Mouse (Mus musculus): ENCODE data around the gene Dcaf8. TPM values are rescaled to one million over a fixed set of nuclear protein-coding genes. Genes with fewer than 3 reads are reported as not detected.

Dcaf8 gene
- 100 to 1,000 TPM; 109 to 114 TPM for total RNA-seq (2021)

DNA sequence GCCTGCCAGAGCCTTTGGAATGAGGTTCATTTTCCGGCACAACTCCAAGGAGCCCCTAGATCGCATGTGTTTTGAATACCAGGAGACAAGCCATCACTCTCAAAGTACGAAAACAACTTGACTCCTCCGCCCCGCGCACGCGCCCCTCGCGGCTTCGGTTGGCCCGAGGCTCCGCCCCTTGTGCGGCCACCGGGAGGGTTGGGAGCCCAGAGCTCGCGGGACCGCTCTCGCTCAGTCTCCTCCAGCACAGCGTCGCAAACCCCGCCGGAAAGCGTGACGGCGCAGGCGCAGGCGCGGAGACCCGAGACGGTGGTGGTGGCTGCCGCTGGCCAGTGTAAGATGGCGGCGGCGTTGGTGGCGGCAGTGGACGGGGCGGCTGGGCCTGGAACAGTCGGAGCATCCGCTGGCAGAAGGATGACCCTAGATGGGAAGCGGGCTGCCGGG is at the start of gene Dcaf8:
TSS of gene Dcaf8 (plus strand) at position 250 of the 444 bp plus-strand sequence.
- DNase-seq (ENCODE audit: low spot score), result peak; percentile 98
- intact Hi-C loops (cut with DNase I), result loop anchor here (2.0 to 5.0 kb wide), 2 partner anchors 99 to 163 kb away; no protein-coding TSS in a partner anchor

DNA sequence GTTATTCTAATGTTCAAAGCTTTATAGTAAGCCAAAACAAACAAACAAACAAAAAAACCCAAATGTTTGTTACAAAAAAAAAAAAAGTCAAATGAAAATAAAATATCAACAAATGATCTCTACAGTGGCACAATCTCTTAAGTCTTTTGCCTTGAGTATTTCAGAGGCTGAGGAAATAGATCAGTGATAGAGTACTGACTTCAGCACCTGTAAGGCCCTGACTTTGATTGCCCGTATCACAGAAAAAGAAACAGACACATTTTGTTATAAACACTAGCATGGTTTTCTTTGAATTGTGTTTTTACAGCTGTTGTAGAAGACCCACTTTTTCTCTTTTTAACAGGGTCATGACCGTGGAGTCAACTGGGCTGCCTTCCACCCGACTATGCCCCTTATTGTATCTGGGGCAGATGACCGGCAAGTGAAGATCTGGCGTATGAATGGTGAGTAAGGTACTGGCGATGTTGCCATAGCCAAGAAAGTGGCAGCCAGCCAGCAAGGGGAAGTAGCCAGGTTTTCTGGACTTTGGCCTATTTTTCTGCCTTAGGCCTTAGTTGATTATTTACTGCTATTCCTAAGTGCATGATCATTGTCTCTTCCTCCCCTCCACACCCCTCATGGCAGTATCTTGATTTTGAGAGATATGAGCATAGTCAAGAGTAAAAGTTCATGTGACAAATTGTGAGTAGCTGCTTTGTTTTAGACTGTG is 48.4 kb upstream of the Dcaf8 start:
- DNase-seq (ENCODE audit: low spot score), result no peak
- intact Hi-C loops (cut with DNase I), result no loop called here

DNA sequence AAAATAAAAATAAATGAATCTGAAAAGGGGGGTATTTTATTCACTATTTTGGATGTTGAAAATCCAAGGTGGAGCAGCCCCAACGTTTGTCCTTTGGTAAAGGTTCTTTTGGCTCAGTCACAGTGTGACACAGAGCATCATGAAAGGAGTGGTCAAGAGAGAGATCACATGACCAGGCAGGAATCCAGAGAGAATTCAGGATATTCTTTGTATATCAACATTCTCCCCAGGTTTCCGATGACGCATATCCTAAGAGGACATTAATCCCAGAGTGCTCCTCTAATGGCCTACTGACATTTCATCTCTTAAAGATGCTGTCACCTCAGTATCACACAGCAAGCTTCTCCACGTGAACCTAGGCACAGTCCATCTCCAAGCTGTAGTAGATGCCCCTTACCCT is 44.3 kb upstream of the Dcaf8 start:
- intact Hi-C loops (cut with DNase I), result no loop called here
- DNase-seq (ENCODE audit: low spot score), result no peak

DNA sequence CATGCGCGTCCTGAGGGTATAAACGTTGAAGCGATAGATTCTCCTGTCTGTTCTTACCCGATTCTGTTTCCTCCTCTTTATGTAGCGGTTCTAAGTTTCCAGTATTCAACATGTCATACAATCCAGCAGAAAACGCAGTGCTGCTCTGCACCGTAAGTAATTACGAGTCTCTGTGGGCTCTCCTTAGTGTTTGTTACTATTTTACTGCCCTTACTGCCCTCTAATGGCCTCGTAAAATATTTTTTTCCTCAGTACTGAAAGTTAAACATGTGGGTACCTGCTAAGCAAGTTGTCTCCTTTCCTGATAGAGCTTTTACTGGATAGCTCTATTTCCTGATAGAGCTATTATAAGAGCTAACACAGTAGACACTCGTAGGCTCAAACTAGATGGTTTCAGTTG is 42.8 kb upstream of the Dcaf8 start:
- DNase-seq (ENCODE audit: low spot score), result no peak
- intact Hi-C loops (cut with DNase I), result no loop called here

DNA sequence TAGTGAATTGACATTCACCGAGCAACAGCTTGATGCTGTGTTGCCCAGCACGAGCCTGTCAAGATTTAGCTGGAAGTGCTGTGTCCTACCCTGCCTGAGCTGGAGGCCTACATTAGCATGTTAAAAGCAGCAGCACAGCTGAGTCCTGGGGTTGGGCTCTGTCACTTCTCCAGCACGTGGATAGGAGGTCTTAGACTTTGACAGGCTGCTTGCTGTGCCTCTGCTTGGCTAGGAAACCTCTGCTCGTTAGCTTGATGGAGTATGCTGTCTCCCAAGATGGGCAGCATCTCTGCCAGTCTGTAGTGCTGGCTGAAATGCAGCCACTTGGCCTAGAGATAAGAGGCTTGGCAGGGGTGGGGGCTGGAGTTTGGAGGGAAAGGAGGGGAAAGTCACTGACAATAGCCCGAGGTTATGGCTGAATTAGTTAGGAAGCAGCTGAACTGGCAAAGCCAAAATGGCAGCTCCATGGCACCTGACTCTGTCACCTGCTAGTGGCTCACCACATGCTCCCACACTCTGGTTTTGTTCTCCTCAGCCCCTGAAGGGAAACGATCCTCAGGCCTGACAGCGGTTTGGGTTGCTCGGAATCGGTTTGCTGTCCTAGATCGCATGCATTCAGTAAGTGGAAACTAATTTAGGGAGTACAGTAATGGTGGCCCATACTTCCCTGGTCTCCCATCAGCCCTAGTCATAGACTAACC is 40.0 kb upstream of the Dcaf8 start:
- intact Hi-C loops (cut with DNase I), result no loop called here
- DNase-seq (ENCODE audit: low spot score), result no peak

DNA sequence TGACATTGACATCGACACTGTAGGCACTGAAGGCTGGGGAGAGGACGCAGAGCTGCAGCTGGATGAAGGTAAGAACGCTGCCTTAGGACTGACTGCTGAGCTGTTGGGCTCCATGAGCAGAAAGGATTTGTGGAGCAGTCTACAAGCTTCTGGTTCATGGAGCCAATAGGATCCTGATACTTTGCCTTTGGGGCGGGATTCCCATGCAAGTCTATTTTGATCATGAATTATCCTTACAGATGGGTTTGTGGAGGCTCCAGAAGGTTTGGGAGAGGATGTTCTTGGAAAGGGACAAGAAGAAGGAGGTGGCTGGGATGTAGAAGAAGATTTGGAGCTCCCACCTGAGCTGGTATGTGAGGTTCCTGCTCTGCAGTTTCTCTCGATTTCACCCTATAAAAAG is 30.9 kb upstream of the Dcaf8 start:
- intact Hi-C loops (cut with DNase I), result loop anchor here (5.0 kb wide), 1 partner anchor 130 kb away; no protein-coding TSS in a partner anchor
- DNase-seq (ENCODE audit: low spot score), result no peak

DNA sequence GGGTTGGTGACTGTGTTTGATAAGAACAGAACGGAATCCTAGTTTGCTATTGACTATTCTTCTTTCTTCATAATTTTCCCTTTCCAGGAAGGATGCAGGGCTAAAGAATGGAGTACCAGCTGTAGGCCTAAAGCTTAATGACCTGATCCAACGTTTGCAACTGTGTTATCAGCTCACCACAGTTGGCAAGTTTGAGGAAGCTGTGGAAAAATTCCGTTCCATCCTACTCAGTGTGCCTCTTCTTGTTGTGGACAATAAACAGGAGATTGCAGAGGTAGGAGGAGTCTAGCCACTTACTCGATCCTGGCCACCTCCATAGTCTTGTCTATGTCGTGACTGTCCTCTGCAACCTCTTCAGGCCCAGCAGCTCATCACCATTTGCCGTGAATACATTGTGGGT is 28.8 kb upstream of the Dcaf8 start:
- intact Hi-C loops (cut with DNase I), result loop anchor here (5.0 kb wide), 1 partner anchor 128 kb away; no protein-coding TSS in a partner anchor

DNA sequence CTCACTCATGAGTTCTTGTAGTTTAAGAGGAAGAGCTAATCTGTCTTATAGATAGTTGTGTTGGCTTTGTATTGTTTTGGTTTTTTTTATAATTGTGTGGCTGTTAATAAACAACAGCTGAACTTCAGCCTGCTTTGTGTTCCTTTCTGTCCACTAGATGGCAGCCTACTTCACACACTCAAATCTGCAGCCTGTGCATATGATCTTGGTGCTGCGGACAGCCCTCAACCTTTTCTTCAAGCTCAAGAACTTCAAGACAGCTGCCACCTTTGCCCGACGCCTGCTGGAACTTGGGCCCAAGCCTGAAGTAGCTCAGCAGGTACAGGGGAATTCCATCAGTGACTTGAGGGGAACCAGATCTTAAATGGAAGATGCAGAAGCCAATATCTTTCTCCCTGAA is 28.2 kb upstream of the Dcaf8 start:
- DNase-seq (ENCODE audit: low spot score), result no peak
- intact Hi-C loops (cut with DNase I), result loop anchor here (5.0 kb wide), 1 partner anchor 128 kb away; no protein-coding TSS in a partner anchor

More for the DNA sequence above, 28.8 kb upstream of the Dcaf8 start:
- DNase-seq (ENCODE audit: low spot score), result no peak

DNA sequence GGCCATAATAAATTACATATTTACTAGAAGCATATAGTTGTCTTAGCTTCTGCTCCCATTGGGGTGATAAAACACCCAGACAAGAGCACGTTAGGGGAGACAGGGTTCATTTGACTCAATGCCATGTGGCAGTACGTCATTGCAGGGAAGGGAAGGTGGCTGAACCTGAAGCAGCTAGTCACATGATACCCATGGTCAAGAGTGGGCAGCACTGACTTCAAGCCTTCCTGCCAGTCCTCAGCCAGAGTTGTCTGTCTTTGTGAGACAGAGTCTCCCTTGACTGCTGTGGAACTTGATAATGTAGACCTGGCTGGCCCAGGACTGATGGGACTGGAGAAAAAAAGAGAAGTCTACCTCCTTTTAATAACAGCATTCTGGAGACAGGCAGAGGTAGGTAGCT is 25.2 kb upstream of the Dcaf8 start:
- intact Hi-C loops (cut with DNase I), result no loop called here
- DNase-seq (ENCODE audit: low spot score), result no peak

DNA sequence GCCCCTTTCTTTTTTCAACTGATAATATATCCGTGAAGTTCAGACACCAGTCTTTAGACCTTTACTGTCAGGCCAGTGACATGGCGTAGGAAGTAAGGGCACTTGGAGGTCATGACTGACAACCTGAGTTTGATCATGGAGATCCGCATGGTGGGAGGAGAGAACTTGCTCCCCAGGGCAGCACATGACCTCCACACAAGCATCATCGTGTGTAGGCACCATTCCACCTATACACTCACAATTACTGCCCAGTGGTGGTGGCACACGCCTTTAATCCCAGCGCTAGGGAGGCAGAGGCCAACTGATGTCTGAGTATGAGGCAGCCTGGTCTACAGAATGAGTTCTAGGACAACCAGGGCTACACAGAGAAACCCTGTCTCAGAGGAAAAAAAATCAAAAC is 23.3 kb upstream of the Dcaf8 start:
- intact Hi-C loops (cut with DNase I), result no loop called here
- no peak for DNase-seq (ENCODE audit: low spot score)

DNA sequence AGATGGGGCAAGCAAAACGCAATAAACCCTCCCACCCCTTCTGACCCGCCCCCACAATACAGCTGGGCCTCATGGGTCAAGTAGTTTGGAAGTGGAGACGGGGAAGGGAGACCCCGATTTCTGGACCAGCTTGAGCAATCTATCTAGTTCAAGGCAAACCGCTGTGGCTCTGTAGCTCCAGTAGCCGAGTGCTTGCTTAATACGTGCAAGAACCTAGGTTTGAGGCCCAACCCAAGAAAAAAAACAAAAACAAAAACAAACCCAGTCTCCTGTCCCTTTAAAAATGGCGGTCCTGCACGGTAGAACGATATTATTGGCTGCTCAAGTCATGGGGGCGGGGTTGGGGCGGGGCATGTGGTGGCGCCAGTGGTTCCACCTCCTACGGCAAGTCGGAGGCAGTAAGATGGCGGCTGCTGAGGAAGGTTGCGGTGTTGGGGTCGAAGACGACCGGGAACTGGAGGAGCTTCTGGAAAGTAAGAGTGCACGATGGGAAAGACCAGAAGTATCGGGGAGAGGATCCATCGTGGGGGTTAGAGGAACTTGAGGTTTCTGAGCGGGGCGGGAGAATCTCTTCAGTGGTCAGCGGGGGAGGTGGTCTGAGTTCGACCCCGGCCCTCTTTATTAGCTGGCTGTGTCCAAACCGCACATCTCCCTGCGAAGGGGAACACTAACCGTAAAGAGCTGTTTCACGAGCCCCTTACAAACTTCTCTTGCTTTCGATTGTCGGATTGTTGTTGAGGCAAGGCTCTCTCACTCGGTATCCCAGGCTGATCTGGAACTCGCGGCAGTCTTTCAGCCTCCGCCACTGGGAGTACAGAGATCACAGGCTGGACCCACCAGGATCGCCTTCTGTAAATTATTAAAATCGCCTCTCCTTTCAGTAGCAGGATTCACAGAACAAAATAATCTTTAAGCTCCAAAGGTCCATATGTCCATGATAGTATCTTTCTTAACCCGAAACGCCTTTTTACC is 21.2 kb upstream of the Dcaf8 start, which contains the start of gene Pex19:
TSS of gene Pex19 (plus strand) at position 380 of the 972 bp plus-strand sequence.
- intact Hi-C loops (cut with DNase I), result loop anchor here (2.0 to 5.0 kb wide), 2 partner anchors 44 to 184 kb away; partner anchors contain the start of genes Copa and Ncstn
- DNase-seq (ENCODE audit: low spot score), result peak; percentile 43

DNA sequence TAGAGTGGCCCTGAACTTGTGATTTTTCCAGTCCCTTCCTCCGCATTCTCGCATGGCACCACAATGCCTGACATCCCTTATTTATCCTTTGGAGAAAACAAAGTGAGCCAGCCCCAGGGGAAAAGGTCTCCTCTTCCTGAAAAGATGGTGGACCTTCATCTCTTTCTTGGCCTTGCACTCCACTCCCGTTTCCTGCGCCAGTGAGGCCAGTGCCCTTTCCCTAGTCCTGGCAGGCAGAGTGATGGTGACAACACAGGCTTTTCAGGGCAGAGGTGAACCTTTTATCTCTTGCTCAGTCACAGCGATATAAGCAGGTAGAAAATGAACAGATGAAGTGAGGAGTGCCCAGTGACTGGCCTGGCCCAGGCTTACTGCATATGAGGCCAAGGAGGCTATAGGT is 20.4 kb upstream of the Dcaf8 start:
- intact Hi-C loops (cut with DNase I), result loop anchor here (2.0 to 5.0 kb wide), 2 partner anchors 45 to 183 kb away; partner anchors contain the start of genes Copa and Ncstn
- no peak for DNase-seq (ENCODE audit: low spot score)

DNA sequence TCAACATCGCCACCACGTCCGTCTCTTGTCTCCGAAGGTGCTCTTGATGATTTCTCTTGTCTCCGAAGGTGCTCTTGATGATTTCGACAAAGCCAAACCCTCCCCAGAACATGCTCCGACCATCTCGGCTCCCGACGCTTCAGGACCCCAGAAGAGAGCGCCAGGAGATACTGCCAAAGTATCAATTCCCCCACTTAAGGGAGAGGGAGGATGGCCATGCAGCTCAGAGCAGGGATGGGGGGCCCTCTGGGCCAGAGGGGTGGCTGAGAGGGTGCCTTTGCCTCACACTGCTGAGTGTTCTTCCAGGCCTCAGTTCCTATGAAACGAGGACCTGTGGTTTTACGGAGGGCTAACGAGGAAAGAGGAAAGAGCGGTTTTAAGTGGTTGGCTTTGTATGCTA is 19.3 kb upstream of the Dcaf8 start:
- intact Hi-C loops (cut with DNase I), result loop anchor here (5.0 kb wide), 1 partner anchor 46 kb away; the partner anchor contains the start of genes Copa and Ncstn
- DNase-seq (ENCODE audit: low spot score), result no peak

DNA sequence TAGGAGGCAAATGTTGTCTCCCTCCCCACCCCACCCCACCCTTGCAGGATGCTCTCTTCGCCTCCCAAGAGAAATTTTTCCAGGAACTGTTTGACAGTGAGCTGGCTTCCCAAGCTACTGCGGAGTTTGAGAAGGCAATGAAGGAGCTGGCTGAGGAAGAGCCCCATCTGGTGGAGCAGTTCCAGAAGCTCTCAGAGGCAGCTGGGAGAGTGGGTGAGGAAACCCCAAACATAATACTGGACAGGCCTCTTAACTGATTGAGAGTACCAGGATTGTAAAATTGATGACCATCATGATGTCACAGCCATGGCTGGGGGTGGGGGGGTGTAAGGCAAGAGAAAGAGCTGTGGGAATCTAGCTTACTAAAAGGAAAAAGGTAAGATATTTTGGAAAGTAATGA is 18.8 kb upstream of the Dcaf8 start:
- DNase-seq (ENCODE audit: low spot score), result no peak
- intact Hi-C loops (cut with DNase I), result loop anchor here (5.0 kb wide), 1 partner anchor 47 kb away; the partner anchor contains the start of genes Copa and Ncstn

DNA sequence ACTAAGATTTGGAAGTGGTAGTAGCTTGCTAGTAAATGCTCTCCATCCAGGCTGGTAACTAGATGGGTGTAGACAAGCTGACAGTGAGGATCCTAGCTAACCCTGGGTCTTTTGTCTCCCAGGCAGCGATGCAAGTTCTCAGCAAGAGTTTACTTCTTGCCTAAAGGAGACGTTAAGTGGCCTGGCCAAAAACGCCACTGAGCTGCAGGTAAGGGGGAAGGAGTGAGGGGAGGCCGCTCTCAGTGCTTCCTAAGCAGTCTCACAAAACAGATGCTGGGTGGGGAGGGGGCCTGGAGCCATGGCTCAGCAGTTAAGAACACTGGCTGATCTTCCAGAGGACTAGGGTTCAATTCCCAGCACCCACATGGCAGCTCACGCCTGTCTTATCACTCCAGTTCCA is 18.1 kb upstream of the Dcaf8 start:
- intact Hi-C loops (cut with DNase I), result loop anchor here (5.0 kb wide), 1 partner anchor 47 kb away; the partner anchor contains the start of genes Copa and Ncstn
- DNase-seq (ENCODE audit: low spot score), result no peak

DNA sequence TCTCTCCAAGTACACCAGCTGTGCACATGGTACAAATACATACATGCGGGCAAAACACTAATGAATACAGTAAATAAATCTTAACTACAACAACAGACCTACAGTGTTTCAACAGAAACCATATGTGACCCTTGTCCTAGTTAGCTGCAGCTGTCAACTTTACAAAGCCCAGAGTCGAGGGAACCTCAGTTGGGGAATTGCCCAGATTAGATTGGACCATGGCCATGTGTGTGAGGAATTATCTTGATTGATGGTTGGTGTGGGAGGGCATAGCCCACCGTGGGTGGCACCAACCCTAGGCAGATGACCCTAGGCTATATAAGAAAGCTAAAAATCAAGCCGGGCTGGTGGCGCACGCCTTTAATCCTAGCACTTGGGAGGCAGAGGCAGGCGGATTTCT is 15.6 kb upstream of the Dcaf8 start:
- DNase-seq (ENCODE audit: low spot score), result no peak
- intact Hi-C loops (cut with DNase I), result no loop called here

DNA sequence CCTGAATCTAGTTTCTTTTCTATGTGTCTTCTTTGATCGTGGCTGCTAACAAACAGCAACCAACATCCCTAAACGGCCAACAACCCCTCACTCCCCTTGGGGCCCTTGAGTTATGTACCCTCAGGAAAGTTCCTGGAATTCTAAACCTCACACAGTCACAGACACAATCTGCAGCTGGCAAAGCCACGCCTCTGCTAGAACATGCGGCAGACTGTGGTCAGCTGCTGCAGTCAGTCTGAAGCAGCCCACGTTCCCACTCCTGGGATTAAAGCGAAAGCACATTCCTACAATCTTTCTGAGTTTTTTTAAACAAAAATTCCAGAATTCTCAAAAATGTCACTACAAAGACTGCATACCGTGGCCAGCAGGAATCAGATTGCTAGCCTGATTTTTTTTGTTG is 14.3 kb upstream of the Dcaf8 start:
- intact Hi-C loops (cut with DNase I), result no loop called here
- no peak for DNase-seq (ENCODE audit: low spot score)

DNA sequence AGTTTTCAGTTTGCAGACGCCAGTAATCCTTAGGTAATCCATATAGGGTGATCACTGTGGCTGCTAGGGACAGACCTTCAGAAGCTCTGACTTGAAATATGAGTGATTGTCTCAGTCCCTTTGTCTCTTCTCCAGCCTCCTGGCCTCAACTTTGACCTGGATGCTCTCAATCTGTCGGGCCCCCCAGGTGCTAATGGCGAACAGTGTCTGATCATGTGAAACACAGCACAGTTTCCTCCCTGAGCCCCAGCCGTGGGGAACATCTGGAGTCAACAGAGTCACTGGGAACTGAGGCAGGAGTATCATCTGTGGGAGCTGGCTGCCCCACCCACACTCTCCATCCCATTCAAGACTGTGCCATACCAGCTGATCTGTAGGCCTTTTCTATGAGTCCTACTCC is 13.8 kb upstream of the Dcaf8 start:
- no peak for DNase-seq (ENCODE audit: low spot score)
- intact Hi-C loops (cut with DNase I), result no loop called here

DNA sequence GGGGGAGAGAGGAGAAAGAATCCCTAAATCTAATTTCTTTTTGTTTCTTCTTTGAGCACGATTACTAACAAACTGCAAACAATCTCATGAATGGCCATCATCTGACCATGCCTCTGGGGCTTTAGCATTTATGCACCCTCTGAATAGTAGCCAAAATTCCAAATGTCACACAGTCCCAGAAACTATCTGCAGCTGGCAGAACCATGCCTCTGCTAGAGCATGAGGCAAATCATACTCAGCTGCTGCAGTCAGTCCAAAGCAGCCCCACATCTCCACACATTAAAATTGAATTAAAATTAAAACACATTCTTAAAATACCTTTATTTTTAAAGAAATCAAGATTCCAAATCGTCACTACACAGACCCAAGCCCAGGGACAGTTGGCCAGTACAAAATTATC is 7.7 kb upstream of the Dcaf8 start:
- intact Hi-C loops (cut with DNase I), result no loop called here
- no peak for DNase-seq (ENCODE audit: low spot score)

DNA sequence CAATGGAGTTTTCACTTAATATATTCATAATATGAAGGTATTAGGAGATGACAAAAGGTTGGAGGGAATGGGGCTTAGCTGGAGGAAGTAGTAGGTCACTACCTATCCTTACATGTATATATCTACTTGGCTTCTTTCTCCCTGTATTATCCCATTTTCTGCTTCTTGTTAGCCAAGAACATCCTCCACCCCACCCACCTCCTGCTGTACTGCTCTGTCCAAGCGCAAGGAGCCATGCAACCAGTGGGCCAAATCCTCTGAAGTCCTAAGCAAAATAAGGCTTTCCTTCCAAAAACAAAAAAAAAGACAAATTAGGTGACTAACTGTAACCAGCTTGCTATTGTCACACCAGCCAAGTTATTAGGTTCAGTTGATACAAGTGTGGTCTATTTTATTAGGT is 7.1 kb upstream of the Dcaf8 start:
- intact Hi-C loops (cut with DNase I), result no loop called here
- no peak for DNase-seq (ENCODE audit: low spot score)
